Mouse (Mus musculus): ENCODE measurements around the gene Nedd9. TPM values are rescaled to one million over a fixed set of nuclear protein-coding genes. Genes with fewer than 3 reads are reported as not detected.

Gene Nedd9
- polyA plus RNA-seq, 1 experiment from 2014 or later = 15.8 TPM

GRCm38 (mm10) chr13:41442145-41442544 is 45.0 kb downstream of the Nedd9 start:
- WGBS = 87% methylated on average over 4 of the region's 4 CpGs
- H3K36me3 ChIP-seq = no peaks in the 10 kb centered on the region
- no peaks in the 10 kb centered on the region for H3K4me1 ChIP-seq
- H3K27ac ChIP-seq = no peak overlapping the region
- H3K4me3 ChIP-seq = no peak overlapping the region
- DNase-seq (ENCODE audit: low spot score) = no peak
- H3K9me3 ChIP-seq = no peaks in the 10 kb centered on the region
- H3K27me3 ChIP-seq (ENCODE audit: insufficient read depth, poor library complexity, severe bottlenecking) = peaks cover 64% of the 10 kb centered on the region; the same call in 1 of the 2 replicates

- H3K27ac ChIP-seq = no peak overlapping the region
- H3K27me3 ChIP-seq (ENCODE audit: insufficient read depth, poor library complexity, severe bottlenecking) = peaks cover 51% of the 10 kb centered on the region; the same call in 1 of the 2 replicates
- DNase-seq (ENCODE audit: low spot score) = no peak
- H3K9me3 ChIP-seq = no peaks in the 10 kb centered on the region
- WGBS = 71% methylated on average over 1 of the region's 1 CpGs
- no peaks in the 10 kb centered on the region for H3K4me1 ChIP-seq
- no peaks in the 10 kb centered on the region for H3K36me3 ChIP-seq
- no peak overlapping the region for H3K4me3 ChIP-seq
Measured at GRCm38 (mm10) chr13:41440205-41440604, 47.0 kb downstream of the Nedd9 start.

- Histone ChIP-seq H3K27me3 (ENCODE audit: insufficient read depth, poor library complexity, severe bottlenecking) (peaks cover 27% of the 10 kb centered on the region; the same call in 1 of the 2 replicates), H3K4me3 (no peak overlapping the region), H3K36me3 (no peaks in the 10 kb centered on the region), H3K4me1 (no peaks in the 10 kb centered on the region), H3K9me3 (no peaks in the 10 kb centered on the region), H3K27ac (no peak overlapping the region)
- DNase-seq (ENCODE audit: low spot score) = no peak
- WGBS = 92% methylated on average over 2 of the region's 2 CpGs
Measured at GRCm38 (mm10) chr13:41437390-41437789, 49.8 kb downstream of the Nedd9 start.

- H3K27ac ChIP-seq = no peak overlapping the region
- no peak for DNase-seq (ENCODE audit: low spot score)
- H3K4me3 ChIP-seq = no peak overlapping the region
- WGBS = 68% methylated on average over 5 of the region's 5 CpGs
- no peaks in the 10 kb centered on the region for H3K36me3 ChIP-seq
- peaks cover 22% of the 10 kb centered on the region; the same call in 1 of the 2 replicates for H3K27me3 ChIP-seq (ENCODE audit: insufficient read depth, poor library complexity, severe bottlenecking)
- H3K4me1 ChIP-seq = no peaks in the 10 kb centered on the region
- no peaks in the 10 kb centered on the region for H3K9me3 ChIP-seq
Measured at GRCm38 (mm10) chr13:41436731-41437130, 50.4 kb downstream of the Nedd9 start.

- no peak overlapping the region for H3K4me3 ChIP-seq
- H3K36me3 ChIP-seq = no peaks in the 10 kb centered on the region
- H3K27me3 ChIP-seq (ENCODE audit: insufficient read depth, poor library complexity, severe bottlenecking) = peaks cover 11% of the 10 kb centered on the region; the same call in 1 of the 2 replicates
- no peak overlapping the region for H3K27ac ChIP-seq
- no peaks in the 10 kb centered on the region for H3K9me3 ChIP-seq
- no peak for DNase-seq (ENCODE audit: low spot score)
- WGBS = 81% methylated on average over 6 of the region's 6 CpGs
- H3K4me1 ChIP-seq = no peaks in the 10 kb centered on the region
Measured at GRCm38 (mm10) chr13:41433201-41433600, 54.0 kb downstream of the Nedd9 start.

- peaks cover 11% of the 10 kb centered on the region; the same call in 1 of the 2 replicates for H3K27me3 ChIP-seq (ENCODE audit: insufficient read depth, poor library complexity, severe bottlenecking)
- 78% methylated on average over 3 of the region's 3 CpGs for WGBS
Measured at GRCm38 (mm10) chr13:41431795-41432194, 55.4 kb downstream of the Nedd9 start.

GRCm38 (mm10) chr13:41427046-41427445 is 60.1 kb downstream of the Nedd9 start:
- Histone ChIP-seq H3K9me3 (no peaks in the 10 kb centered on the region), H3K4me1 (peaks cover 11% of the 10 kb centered on the region), H3K27ac (no peak overlapping the region), H3K36me3 (no peaks in the 10 kb centered on the region), H3K27me3 (ENCODE audit: insufficient read depth, poor library complexity, severe bottlenecking) (no peaks in the 10 kb centered on the region; the same call in 1 of the 2 replicates), H3K4me3 (no peak overlapping the region)
- DNase-seq (ENCODE audit: low spot score) = no peak
- WGBS = 81% methylated on average over 3 of the region's 3 CpGs

More at GRCm38 (mm10) chr13:41431795-41432194, 55.4 kb downstream of the Nedd9 start:
- no peak overlapping the region for H3K4me3 ChIP-seq
- no peak for DNase-seq (ENCODE audit: low spot score)
- no peaks in the 10 kb centered on the region for H3K36me3 ChIP-seq
- H3K4me1 ChIP-seq = no peaks in the 10 kb centered on the region
- H3K9me3 ChIP-seq = no peaks in the 10 kb centered on the region
- H3K27ac ChIP-seq = no peak overlapping the region

- DNase-seq (ENCODE audit: low spot score) = no peak
- Histone ChIP-seq H3K4me3 (no peak overlapping the region), H3K4me1 (peaks cover 19% of the 10 kb centered on the region), H3K9me3 (no peaks in the 10 kb centered on the region), H3K27me3 (ENCODE audit: insufficient read depth, poor library complexity, severe bottlenecking) (no peaks in the 10 kb centered on the region; the same call in 1 of the 2 replicates), H3K36me3 (no peaks in the 10 kb centered on the region), H3K27ac (no peak overlapping the region; the same call in 1 of the 2 replicates)
- 59% methylated on average over 10 of the region's 10 CpGs for WGBS
Measured at GRCm38 (mm10) chr13:41423463-41424074, 63.6 kb downstream of the Nedd9 start.

- H3K27ac ChIP-seq = no peak overlapping the region
- no peaks in the 10 kb centered on the region for H3K9me3 ChIP-seq
- DNase-seq (ENCODE audit: low spot score) = no peak
- H3K4me1 ChIP-seq = peaks cover 24% of the 10 kb centered on the region
- no peak overlapping the region for H3K4me3 ChIP-seq
- no peaks in the 10 kb centered on the region; the same call in 1 of the 2 replicates for H3K27me3 ChIP-seq (ENCODE audit: insufficient read depth, poor library complexity, severe bottlenecking)
- no peaks in the 10 kb centered on the region for H3K36me3 ChIP-seq
- WGBS = 86% methylated on average over 5 of the region's 5 CpGs
Measured at GRCm38 (mm10) chr13:41422581-41422980, 64.6 kb downstream of the Nedd9 start.

- no peak for DNase-seq (ENCODE audit: low spot score)
- Histone ChIP-seq H3K4me3 (no peak overlapping the region), H3K4me1 (peaks cover 24% of the 10 kb centered on the region), H3K36me3 (no peaks in the 10 kb centered on the region), H3K9me3 (no peaks in the 10 kb centered on the region), H3K27me3 (ENCODE audit: insufficient read depth, poor library complexity, severe bottlenecking) (no peaks in the 10 kb centered on the region; the same call in 1 of the 2 replicates), H3K27ac (no peak overlapping the region)
- WGBS = 80% methylated on average over 4 of the region's 4 CpGs
Measured at GRCm38 (mm10) chr13:41420376-41420775, 66.8 kb downstream of the Nedd9 start.

GRCm38 (mm10) chr13:41418198-41418869 is 68.8 kb downstream of the Nedd9 start:
- no peak overlapping the region for H3K4me3 ChIP-seq
- no peaks in the 10 kb centered on the region; the same call in 1 of the 2 replicates for H3K27me3 ChIP-seq (ENCODE audit: insufficient read depth, poor library complexity, severe bottlenecking)
- no peak for DNase-seq (ENCODE audit: low spot score)
- no peak overlapping the region for H3K27ac ChIP-seq
- no peaks in the 10 kb centered on the region for H3K36me3 ChIP-seq
- WGBS = 35% methylated on average over 13 of the region's 13 CpGs
- H3K9me3 ChIP-seq = no peaks in the 10 kb centered on the region
- H3K4me1 ChIP-seq = peaks cover 16% of the 10 kb centered on the region

- Histone ChIP-seq H3K9me3 (no peaks in the 10 kb centered on the region), H3K4me1 (peaks cover 13% of the 10 kb centered on the region), H3K27ac (no peak overlapping the region), H3K27me3 (ENCODE audit: insufficient read depth, poor library complexity, severe bottlenecking) (no peaks in the 10 kb centered on the region), H3K36me3 (no peaks in the 10 kb centered on the region), H3K4me3 (no peak overlapping the region)
- 78% methylated on average over 11 of the region's 11 CpGs for WGBS
- no peak for DNase-seq (ENCODE audit: low spot score)
Measured at GRCm38 (mm10) chr13:41416065-41417016, 70.8 kb downstream of the Nedd9 start.

All from heart, embryonic 10.5 days (tissue).